Mouse (Mus musculus) forebrain, embryonic 12.5 days (tissue): ENCODE results near the gene Megf6. TPM values are rescaled to one million over a fixed set of nuclear protein-coding genes. Genes with fewer than 3 reads are reported as not detected.
A peak's percentile ranks its signal among the peaks of the same experiment; 100 is the strongest.

Source experiments
- ATAC-seq: fragments of 200-750 bp; cut with Nextera tagmentation; 2 replicates; pipeline ENCODE4 v1.8.0; 2017; ENCODE audit warnings: moderate TSS enrichment; ENCODE audit not compliant: low FRiP score
- H3K27ac ChIP-seq: fragments of 300-500 bp; sonication (generic); 2 replicates; pipeline ENCODE4 v1.5.1; 2016; ENCODE audit warnings: mild to moderate bottlenecking
- H3K27me3 ChIP-seq: fragments of 300-500 bp; sonication (generic); 2 replicates; pipeline ENCODE4 v1.6.1; 2016; ENCODE audit warnings: mild to moderate bottlenecking
- H3K36me3 ChIP-seq: fragments of 300-500 bp; sonication (generic); replicated peaks from 2 replicates; pipeline ENCODE4 v1.6.1; 2016; ENCODE audit warnings: mild to moderate bottlenecking
- H3K4me1 ChIP-seq: fragments of 300-500 bp; sonication (generic); 2 replicates; pipeline ENCODE4 v1.6.1; 2016
- H3K4me2 ChIP-seq: fragments of 300-500 bp; sonication (generic); 2 replicates; pipeline ENCODE4 v1.6.1; 2016; ENCODE audit warnings: mild to moderate bottlenecking, moderate library complexity
- H3K4me3 ChIP-seq: fragments of 300-500 bp; sonication (generic); replicated peaks from 2 replicates; pipeline ENCODE4 v1.5.1; 2016; ENCODE audit warnings: mild to moderate bottlenecking
- H3K9ac ChIP-seq: fragments of 300-500 bp; sonication (generic); 2 replicates; pipeline ENCODE4 v1.6.1; 2016; ENCODE audit warnings: mild to moderate bottlenecking
- H3K9me3 ChIP-seq: fragments of 300-500 bp; sonication (generic); 2 replicates; pipeline ENCODE4 v1.6.1; 2016
- WGBS: fragments of 180-500 bp; shearing (Covaris S2); methylation state at CpG from one replicate; pipeline ENCODE4 v1.1.7; 2016; 5-methylcytosine and 5-hydroxymethylcytosine counted together
- polyA plus RNA-seq: library from polyadenylated mRNA; unstranded; fragments of >200 nt; fragmentation: Nextera tagmentation; extraction: Ambion mirVana; gene quantifications from 2 replicates; pipeline ENCODE4 v1.2.1, GENCODE M21; 2016

Megf6 gene
- polyA plus RNA-seq, 1 experiment from 2014 or later = 21.7 TPM

DNA sequence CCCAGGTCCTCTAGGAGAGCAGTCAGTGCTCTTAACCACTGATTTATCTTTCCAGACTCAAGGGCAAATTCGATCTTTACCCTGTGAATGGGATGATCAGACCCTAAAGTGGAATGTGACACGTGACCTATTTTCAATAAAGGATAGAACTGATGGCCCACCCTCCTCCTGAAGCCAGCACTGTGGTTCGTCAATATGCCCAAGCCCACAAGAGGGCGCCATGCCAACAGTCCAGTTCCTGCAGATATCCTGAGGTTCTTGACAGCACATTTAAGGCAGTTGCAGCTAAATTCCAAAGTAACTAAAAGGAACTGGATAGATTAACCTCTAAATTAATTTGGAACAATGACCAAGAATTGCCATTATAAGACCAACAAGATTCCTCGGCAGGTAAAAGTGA is 3.5 kb upstream of the Megf6 start:
- H3K4me1 ChIP-seq = peaks cover 24% of the 10 kb centered on the region
- H3K4me3 ChIP-seq = no peak overlapping the region
- no peak overlapping the region for H3K9ac ChIP-seq
- H3K9me3 ChIP-seq = no peaks in the 10 kb centered on the region
- no peak overlapping the region for H3K4me2 ChIP-seq
- WGBS = 25% methylated on average over 5 of the region's 5 CpGs
- H3K27me3 ChIP-seq = peaks cover 36% of the 10 kb centered on the region
- no peaks in the 10 kb centered on the region for H3K36me3 ChIP-seq
- no peak overlapping the region for H3K27ac ChIP-seq
- no peak for ATAC-seq

DNA sequence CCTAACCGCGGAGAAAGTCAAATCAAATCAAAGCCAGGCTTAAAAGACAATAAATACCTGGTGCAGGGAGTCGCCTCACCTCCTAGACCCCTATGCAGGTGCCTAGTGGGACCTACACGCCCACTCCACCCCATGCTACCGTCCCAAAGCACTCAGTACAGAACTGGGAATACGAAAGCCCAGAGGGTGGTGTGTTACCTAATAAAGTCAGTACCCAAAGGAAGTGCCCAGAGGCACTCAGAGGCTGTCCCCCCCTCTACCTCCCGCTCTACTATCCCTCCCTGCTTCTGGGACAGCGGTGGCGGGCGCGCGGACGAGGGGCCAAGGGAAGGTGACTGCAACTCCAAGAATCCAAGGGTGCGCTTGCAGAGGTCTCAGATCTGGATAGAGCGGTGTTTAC is 509 bp upstream of the Megf6 start:
- peak; percentile 31; the same call in 1 of the 2 replicates for ATAC-seq
- peak overlapping the region; percentile 60; the same call in 1 of the 2 replicates for H3K9ac ChIP-seq
- H3K36me3 ChIP-seq = no peaks in the 10 kb centered on the region
- H3K27me3 ChIP-seq = peaks cover 55% of the 10 kb centered on the region
- peak overlapping the region; percentile 97 for H3K4me2 ChIP-seq
- H3K9me3 ChIP-seq = no peaks in the 10 kb centered on the region
- 2% methylated on average over 15 of the region's 15 CpGs for WGBS
- H3K4me1 ChIP-seq = peaks cover 34% of the 10 kb centered on the region
- no peak overlapping the region for H3K27ac ChIP-seq
- H3K4me3 ChIP-seq = peak overlapping the region; percentile 67

DNA sequence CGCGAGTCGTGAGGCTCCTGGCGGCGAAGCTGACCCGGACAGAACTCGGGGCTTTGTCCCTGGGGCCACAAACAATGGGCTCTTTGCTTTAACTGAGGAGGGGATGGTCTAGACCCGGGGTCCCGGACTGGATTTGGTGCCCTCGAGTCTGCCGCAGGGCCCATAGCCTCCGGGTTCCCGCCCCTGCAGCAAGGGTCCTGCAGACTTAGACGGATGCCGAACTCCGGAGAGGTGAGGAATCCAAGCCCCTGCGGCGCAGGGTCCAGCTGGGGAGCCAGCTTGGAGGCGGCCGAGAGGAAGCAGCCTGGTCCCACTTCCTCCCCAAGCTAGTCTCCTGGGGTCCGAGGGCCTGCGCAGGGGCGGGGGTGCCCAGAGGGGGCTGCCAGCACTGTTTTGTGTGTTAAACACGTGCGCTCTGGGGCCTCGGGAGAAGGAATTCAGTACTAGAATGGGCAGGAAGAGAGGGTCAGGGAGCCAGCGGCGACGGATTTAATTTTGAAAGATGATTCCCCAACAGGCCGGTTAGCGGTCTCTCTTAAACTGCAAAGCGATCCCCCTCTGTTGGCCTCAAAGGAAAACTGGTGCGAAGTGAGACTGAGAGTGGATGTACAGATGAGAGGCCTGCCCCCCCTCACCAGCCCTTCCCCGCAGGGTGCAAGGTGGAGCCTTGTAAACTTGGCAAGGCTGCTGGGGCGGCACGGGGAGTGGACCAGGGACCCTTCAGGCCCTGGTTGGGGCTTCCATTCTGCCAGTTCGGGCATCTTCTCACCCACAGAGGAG is 811 bp downstream of the Megf6 start:
- H3K27ac ChIP-seq = no peak overlapping the region

DNA sequence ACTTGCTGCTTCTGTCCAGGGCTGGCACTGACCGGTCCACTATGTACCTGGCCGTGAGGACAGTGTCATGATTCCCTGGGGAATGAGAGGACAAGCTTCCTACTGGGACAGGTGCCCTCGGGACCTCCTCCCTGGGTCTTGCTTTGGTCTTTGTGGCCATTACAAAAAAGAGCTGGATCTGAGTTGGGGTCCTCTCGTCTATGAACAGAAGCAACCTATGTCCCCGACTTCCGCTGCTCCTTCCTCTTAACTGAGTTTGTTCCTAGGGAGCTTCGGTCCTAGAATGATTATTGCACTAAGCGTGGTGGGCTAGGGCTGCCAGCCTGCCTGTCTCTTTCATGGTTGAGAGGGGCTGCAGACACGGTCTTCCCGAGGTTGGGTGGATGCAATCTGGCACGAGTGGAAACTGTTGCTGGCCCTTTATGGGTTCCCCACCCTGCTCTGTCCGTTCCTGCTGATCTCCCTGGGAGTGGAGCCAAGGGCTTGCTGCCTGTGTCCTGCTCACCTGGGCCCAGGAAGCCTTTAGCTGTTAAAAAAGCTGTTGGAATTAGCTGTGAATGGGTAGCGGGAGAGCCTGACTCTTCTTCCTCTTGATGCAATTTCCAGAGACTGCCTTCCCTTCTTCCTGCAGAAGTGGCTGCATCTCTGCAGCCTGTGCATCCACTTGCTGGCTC is 1.5 kb downstream of the Megf6 start:
- Histone ChIP-seq H3K4me2 (peak overlapping the region; percentile 97), H3K27ac (no peak overlapping the region), H3K4me3 (peak overlapping the region; percentile 67), H3K36me3 (no peaks in the 10 kb centered on the region), H3K27me3 (peaks cover 57% of the 10 kb centered on the region), H3K4me1 (peaks cover 35% of the 10 kb centered on the region), H3K9ac (peak overlapping the region; percentile 60), H3K9me3 (no peaks in the 10 kb centered on the region)
- no peak for ATAC-seq
- 41% methylated on average over 13 of the region's 13 CpGs for WGBS

More for the DNA sequence above, 811 bp downstream of the Megf6 start:
- ATAC-seq = peak; percentile 41
- WGBS = 1% methylated on average over 37 of the region's 37 CpGs
- Histone ChIP-seq H3K36me3 (no peaks in the 10 kb centered on the region), H3K9ac (peak overlapping the region; percentile 60), H3K27me3 (peaks cover 57% of the 10 kb centered on the region), H3K4me2 (peak overlapping the region; percentile 97), H3K9me3 (no peaks in the 10 kb centered on the region), H3K4me3 (peak overlapping the region; percentile 67), H3K4me1 (peaks cover 35% of the 10 kb centered on the region)

DNA sequence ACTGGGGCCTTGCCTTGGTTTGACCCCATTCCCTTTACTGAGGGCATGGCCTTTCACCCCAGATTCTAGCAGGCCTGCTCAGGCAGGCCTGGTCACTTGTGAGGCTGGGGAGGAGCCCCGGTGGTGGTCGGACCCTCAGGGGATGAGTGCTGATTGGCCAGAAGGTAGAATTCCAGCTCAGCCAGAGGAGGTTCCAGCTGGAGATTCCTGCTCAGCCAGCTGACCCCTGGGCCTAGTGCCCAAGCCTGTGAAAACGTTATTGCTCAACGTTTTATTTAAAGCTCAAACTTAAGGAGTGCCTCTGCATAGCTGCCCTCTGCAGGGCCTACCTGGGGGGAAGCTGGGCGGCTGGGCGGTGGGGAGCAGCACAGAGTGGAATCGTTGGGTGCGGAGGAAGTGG is 6.7 kb downstream of the Megf6 start:
- Histone ChIP-seq H3K9me3 (no peaks in the 10 kb centered on the region), H3K4me3 (no peak overlapping the region), H3K4me2 (no peak overlapping the region), H3K36me3 (no peaks in the 10 kb centered on the region; the same call in 1 of the 2 replicates), H3K27me3 (peaks cover 19% of the 10 kb centered on the region), H3K27ac (no peak overlapping the region), H3K9ac (no peak overlapping the region), H3K4me1 (peaks cover 9% of the 10 kb centered on the region)
- 67% methylated on average over 8 of the region's 8 CpGs for whole genome bisulfite sequencing
- ATAC-seq = no peak

DNA sequence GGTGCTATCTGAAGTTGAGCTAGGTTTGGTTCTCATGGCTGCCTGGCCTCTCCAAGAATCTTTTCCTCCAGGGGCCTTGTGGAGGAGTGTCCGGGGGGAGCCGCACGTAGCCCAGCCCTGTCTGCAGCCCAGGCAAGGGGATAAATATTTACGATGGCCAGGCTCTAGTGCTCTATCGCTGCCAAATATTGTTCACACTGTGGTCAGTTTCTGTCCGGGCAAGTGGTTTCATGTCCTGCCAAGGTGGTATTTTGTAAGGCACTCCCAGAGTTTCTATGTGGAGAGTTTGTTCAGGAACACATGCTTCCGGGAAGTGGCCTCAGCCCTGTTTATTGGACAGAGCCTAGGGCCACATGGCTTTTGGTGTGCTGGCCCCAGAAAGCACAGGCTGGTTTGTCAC is 10.5 kb downstream of the Megf6 start:
- Histone ChIP-seq H3K4me1 (no peaks in the 10 kb centered on the region), H3K4me2 (no peak overlapping the region), H3K4me3 (no peak overlapping the region), H3K36me3 (no peaks in the 10 kb centered on the region; the same call in 1 of the 2 replicates), H3K27me3 (no peaks in the 10 kb centered on the region), H3K9ac (no peak overlapping the region), H3K9me3 (no peaks in the 10 kb centered on the region), H3K27ac (no peak overlapping the region)
- ATAC-seq = no peak
- WGBS = 91% methylated on average over 7 of the region's 7 CpGs

DNA sequence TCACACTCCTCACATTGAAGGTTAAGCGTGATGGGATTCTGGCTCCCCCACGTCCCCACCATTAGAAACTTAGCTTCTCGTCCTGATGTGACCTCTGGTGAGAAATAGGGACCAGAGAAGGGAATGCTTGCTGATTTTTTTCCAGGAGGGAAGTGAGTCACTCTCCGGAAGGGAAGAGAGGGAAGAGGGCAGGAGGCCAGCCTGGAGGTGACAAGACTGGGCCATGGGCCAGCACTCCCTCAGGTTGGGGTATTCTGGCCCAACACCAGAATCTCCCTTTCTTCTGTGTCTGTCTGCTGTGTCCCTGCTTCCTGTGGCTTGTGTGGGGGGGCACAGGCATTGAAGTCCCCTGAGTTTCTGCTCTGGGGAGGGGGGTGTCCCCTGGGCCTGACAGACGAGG is 13.0 kb downstream of the Megf6 start:
- H3K4me1 ChIP-seq = no peaks in the 10 kb centered on the region
- no peaks in the 10 kb centered on the region for H3K27me3 ChIP-seq
- no peaks in the 10 kb centered on the region; the same call in 1 of the 2 replicates for H3K36me3 ChIP-seq
- no peaks in the 10 kb centered on the region for H3K9me3 ChIP-seq
- no peak overlapping the region for H3K4me3 ChIP-seq
- no peak overlapping the region for H3K4me2 ChIP-seq
- no peak for ATAC-seq
- WGBS = 80% methylated on average over 5 of the region's 5 CpGs
- no peak overlapping the region for H3K27ac ChIP-seq
- no peak overlapping the region for H3K9ac ChIP-seq

DNA sequence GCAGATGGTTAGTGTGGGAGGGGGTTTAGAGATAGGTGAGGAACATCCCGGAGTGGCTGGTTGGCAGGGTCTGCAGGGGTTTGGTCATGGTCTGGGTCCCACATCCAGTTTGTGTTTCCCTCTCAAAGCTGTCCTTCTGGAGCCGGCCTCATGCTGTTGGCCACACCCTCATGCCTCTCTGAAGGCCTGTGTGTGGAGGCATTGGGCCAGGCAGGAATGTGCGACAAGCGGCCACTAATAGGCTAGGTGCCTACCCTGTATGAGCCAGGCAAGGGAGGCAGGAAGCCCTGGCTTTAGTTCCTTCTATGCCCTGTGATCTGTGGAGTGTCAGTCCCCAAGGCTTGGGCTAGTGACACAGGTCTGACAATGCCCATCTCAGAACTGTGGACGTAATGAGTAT is 14.5 kb downstream of the Megf6 start:
- H3K9me3 ChIP-seq = no peaks in the 10 kb centered on the region
- no peak overlapping the region for H3K4me2 ChIP-seq
- H3K27me3 ChIP-seq = no peaks in the 10 kb centered on the region
- no peak overlapping the region for H3K9ac ChIP-seq
- H3K27ac ChIP-seq = no peak overlapping the region
- H3K4me3 ChIP-seq = no peak overlapping the region
- H3K4me1 ChIP-seq = no peaks in the 10 kb centered on the region
- no peaks in the 10 kb centered on the region for H3K36me3 ChIP-seq
- 84% methylated on average over 5 of the region's 5 CpGs for WGBS
- no peak for ATAC-seq

DNA sequence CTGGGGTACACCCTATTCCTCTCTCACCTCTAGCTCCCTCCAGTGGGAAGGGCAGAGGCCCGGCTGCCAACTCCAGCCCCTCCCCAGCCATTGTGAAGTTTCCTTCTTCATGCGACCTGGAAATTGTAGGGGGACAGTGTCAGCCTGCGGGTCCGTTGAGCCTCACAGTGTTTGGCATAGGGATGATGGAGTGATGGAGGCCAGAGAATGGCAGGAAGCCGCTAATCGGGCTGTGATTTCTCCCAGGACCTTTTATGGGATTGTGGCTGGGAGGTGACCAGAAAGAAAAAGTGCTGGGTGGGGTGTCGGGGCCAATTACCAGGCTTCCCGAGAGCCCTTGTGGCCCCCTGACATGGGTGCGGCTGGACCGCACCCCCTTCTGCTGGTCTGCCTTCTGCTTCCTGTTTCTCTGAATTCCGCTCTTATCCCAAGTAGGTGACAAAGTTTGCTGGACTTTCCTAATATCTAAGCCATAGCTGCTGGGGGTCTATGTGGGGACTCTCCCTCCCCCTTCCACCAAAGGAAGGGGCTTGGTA is 15.5 kb downstream of the Megf6 start:
- WGBS = 89% methylated on average over 11 of the region's 11 CpGs
- H3K27me3 ChIP-seq = no peaks in the 10 kb centered on the region
- H3K9ac ChIP-seq = no peak overlapping the region
- no peaks in the 10 kb centered on the region for H3K9me3 ChIP-seq
- H3K36me3 ChIP-seq = no peaks in the 10 kb centered on the region; the same call in 1 of the 2 replicates
- no peaks in the 10 kb centered on the region for H3K4me1 ChIP-seq
- H3K4me3 ChIP-seq = no peak overlapping the region
- no peak overlapping the region for H3K4me2 ChIP-seq
- no peak overlapping the region for H3K27ac ChIP-seq
- ATAC-seq = no peak

DNA sequence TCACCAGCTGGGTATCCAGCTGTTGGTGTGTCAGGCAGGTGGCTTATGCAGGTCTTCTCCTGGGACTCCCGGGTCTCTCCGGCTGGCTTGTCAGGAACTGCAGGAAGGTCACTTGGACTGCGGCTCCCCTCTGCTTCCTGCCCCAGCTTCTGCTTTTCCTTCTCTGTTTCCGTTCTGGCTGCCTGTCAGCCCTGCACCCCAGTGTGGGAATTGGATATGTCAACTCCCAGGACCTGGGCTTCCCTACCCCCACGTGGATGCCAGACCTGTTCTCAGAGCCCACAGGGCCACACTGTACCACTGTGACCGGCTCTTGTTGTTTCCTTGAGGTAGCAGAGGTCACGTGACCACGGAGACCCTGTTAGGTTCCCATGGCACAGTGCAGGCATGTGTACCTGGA is 18.4 kb downstream of the Megf6 start:
- Histone ChIP-seq H3K9ac (no peak overlapping the region), H3K9me3 (no peaks in the 10 kb centered on the region), H3K4me1 (no peaks in the 10 kb centered on the region), H3K27ac (no peak overlapping the region), H3K27me3 (no peaks in the 10 kb centered on the region), H3K4me2 (no peak overlapping the region), H3K4me3 (no peak overlapping the region), H3K36me3 (no peaks in the 10 kb centered on the region; the same call in 1 of the 2 replicates)
- no peak for ATAC-seq
- WGBS = 78% methylated on average over 8 of the region's 8 CpGs

DNA sequence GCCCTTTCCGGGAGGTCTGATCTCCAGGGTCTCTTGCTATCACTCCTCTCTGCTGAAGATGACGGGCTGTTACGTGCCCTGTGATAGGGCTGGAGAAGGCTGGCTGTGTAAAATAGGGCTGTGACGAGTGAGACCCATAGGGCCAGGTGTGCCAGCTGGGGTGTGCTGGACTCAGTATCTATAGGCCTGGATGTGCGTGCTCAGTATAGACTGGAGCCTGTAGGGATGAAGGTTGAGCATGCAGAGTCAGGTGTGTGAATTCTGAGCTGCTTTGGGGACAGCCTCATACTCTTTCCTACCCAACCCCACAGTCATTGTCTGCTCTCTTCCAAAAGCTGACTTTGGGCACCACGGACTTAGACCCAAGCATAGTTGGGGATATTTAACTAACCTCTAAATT is 27.4 kb downstream of the Megf6 start:
- H3K9me3 ChIP-seq = no peaks in the 10 kb centered on the region
- peak overlapping the region; percentile 71; the same call in 1 of the 2 replicates for H3K27ac ChIP-seq
- H3K4me3 ChIP-seq = no peak overlapping the region
- no peak overlapping the region for H3K4me2 ChIP-seq
- no peaks in the 10 kb centered on the region for H3K36me3 ChIP-seq
- H3K9ac ChIP-seq = no peak overlapping the region
- no peaks in the 10 kb centered on the region for H3K27me3 ChIP-seq
- 45% methylated on average over 6 of the region's 6 CpGs for WGBS
- H3K4me1 ChIP-seq = peaks cover 25% of the 10 kb centered on the region
- no peak for ATAC-seq

DNA sequence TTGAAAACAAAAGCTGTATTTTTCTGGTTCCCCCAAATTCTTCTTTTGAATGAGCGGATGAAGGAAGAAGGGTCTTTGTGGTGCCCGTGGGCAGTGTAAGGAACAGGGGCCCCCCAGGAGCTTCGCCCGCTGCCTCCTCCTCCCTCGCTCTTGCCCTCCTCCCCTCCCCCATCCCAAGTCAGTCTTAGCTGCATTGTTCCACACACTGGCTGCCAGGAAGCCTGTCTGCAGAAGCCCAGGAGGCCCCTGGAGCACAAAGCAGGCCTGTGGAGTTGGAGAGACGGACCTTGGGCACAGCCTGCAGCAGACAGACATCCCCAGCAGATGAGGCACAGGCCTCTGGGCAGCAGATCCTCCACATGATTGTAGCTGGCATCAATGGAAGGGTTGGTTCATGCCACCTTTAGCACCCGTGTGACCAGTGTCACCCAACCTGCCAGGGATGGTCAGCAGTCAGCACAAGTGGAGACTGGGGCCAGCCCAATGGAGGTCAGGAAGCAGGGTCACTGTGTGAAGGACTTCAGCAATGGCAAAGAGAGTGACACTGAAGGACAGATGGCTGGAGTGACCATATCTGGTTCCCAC is 27.9 kb downstream of the Megf6 start:
- peak overlapping the region; percentile 71; the same call in 1 of the 2 replicates for H3K27ac ChIP-seq
- H3K4me3 ChIP-seq = no peak overlapping the region
- ATAC-seq = no peak
- H3K36me3 ChIP-seq = no peaks in the 10 kb centered on the region
- peaks cover 25% of the 10 kb centered on the region for H3K4me1 ChIP-seq
- no peaks in the 10 kb centered on the region for H3K27me3 ChIP-seq
- no peaks in the 10 kb centered on the region for H3K9me3 ChIP-seq
- peak overlapping the region; percentile 19; the same call in 1 of the 2 replicates for H3K4me2 ChIP-seq
- H3K9ac ChIP-seq = 0 out of 2 replicates have a peak overlapping the region, but pooled peaks have one; percentile 33
- 14% methylated on average over 7 of the region's 7 CpGs for WGBS
